Mouse (Mus musculus) limb, embryonic 13.5 days (tissue): ENCODE results near the gene Ankib1. TPM values are rescaled to one million over a fixed set of nuclear protein-coding genes. Genes with fewer than 3 reads are reported as not detected.

Experiments
- ATAC-seq: fragments of 200-750 bp; cut with Nextera tagmentation; 2 replicates; pipeline ENCODE4 v1.8.0; 2017; ENCODE audit warnings: low read depth, moderate number of reproducible peaks, moderate TSS enrichment; ENCODE audit not compliant: low FRiP score
- H3K27ac ChIP-seq: fragments of 300-500 bp; sonication (generic); 2 replicates; pipeline ENCODE4 v1.5.1; 2015; ENCODE audit warnings: inconsistent platforms, mild to moderate bottlenecking, moderate library complexity
- H3K27me3 ChIP-seq: fragments of 300-500 bp; sonication (generic); 2 replicates; pipeline ENCODE4 v1.6.1; 2015; ENCODE audit warnings: mild to moderate bottlenecking, inconsistent platforms
- H3K36me3 ChIP-seq: fragments of 300-500 bp; sonication (generic); 2 replicates; pipeline ENCODE4 v1.6.1; 2015; ENCODE audit warnings: inconsistent platforms, mild to moderate bottlenecking, moderate library complexity
- H3K4me1 ChIP-seq: fragments of 300-500 bp; sonication (generic); 2 replicates; pipeline ENCODE4 v1.6.1; 2015; ENCODE audit warnings: inconsistent platforms
- H3K4me2 ChIP-seq: fragments of 300-500 bp; sonication (generic); replicated peaks from 2 replicates; pipeline ENCODE4 v1.6.1; 2015; ENCODE audit warnings: inconsistent platforms, mild to moderate bottlenecking, moderate library complexity
- H3K4me3 ChIP-seq: fragments of 300-500 bp; sonication (generic); 2 replicates; pipeline ENCODE4 v1.5.1; 2015; ENCODE audit warnings: moderate library complexity, mild to moderate bottlenecking, inconsistent platforms
- H3K9ac ChIP-seq: fragments of 300-500 bp; sonication (generic); 2 replicates; pipeline ENCODE4 v1.6.1; 2015; ENCODE audit warnings: mild to moderate bottlenecking, inconsistent platforms
- H3K9me3 ChIP-seq: fragments of 300-500 bp; sonication (generic); 2 replicates; pipeline ENCODE4 v1.6.1; 2016; ENCODE audit warnings: inconsistent platforms
- WGBS: fragments of 180-500 bp; shearing (Covaris S2); methylation state at CpG from one replicate; pipeline ENCODE4 v1.1.7; 2015; 5-methylcytosine and 5-hydroxymethylcytosine counted together
- polyA plus RNA-seq: library from polyadenylated mRNA; unstranded; fragments of >200 nt; fragmentation: Nextera tagmentation; extraction: Ambion mirVana; gene quantifications from 2 replicates; pipeline ENCODE4 v1.2.1, GENCODE M21; 2015

The Ankib1 gene
- polyA plus RNA-seq, 1 experiment from 2014 or later, result 11.8 TPM

GRCm38 (mm10) chr5:3715800-3716199, 86.9 kb downstream of the Ankib1 start:
- no peaks in the 10 kb centered on the region for H3K9me3 ChIP-seq
- 91% methylated on average over 5 of the region's 5 CpGs for WGBS
- H3K36me3 ChIP-seq, result peaks cover 34% of the 10 kb centered on the region
- ATAC-seq, result no peak
- H3K4me2 ChIP-seq, result no peak overlapping the region
- H3K9ac ChIP-seq, result no peak overlapping the region
- no peak overlapping the region for H3K27ac ChIP-seq
- no peaks in the 10 kb centered on the region for H3K4me1 ChIP-seq
- no peak overlapping the region for H3K4me3 ChIP-seq
- H3K27me3 ChIP-seq, result no peaks in the 10 kb centered on the region

- Histone ChIP-seq H3K36me3 (peaks cover 54% of the 10 kb centered on the region), H3K4me1 (no peaks in the 10 kb centered on the region), H3K9me3 (no peaks in the 10 kb centered on the region), H3K27ac (no peak overlapping the region), H3K9ac (no peak overlapping the region), H3K4me3 (no peak overlapping the region), H3K4me2 (no peak overlapping the region), H3K27me3 (no peaks in the 10 kb centered on the region)
- ATAC-seq, result no peak
- WGBS, result 93% methylated on average over 4 of the region's 4 CpGs
Measured at GRCm38 (mm10) chr5:3702180-3702579, 100.5 kb downstream of the Ankib1 start.

GRCm38 (mm10) chr5:3700025-3700424, 102.7 kb downstream of the Ankib1 start:
- Histone ChIP-seq H3K27ac (no peak overlapping the region), H3K4me3 (no peak overlapping the region), H3K4me1 (no peaks in the 10 kb centered on the region), H3K9me3 (no peaks in the 10 kb centered on the region), H3K36me3 (peaks cover 70% of the 10 kb centered on the region), H3K27me3 (no peaks in the 10 kb centered on the region), H3K9ac (no peak overlapping the region), H3K4me2 (no peak overlapping the region)
- WGBS, result 91% methylated on average over 5 of the region's 5 CpGs
- ATAC-seq, result no peak

- ATAC-seq, result no peak
- no peak overlapping the region for H3K4me3 ChIP-seq
- no peak overlapping the region for H3K27ac ChIP-seq
- peaks cover 81% of the 10 kb centered on the region for H3K36me3 ChIP-seq
- no peaks in the 10 kb centered on the region for H3K9me3 ChIP-seq
- WGBS, result 88% methylated on average over 3 of the region's 3 CpGs
- no peaks in the 10 kb centered on the region for H3K4me1 ChIP-seq
- no peaks in the 10 kb centered on the region for H3K27me3 ChIP-seq
- H3K4me2 ChIP-seq, result no peak overlapping the region
- no peak overlapping the region for H3K9ac ChIP-seq
Measured at GRCm38 (mm10) chr5:3696031-3696430, 106.7 kb downstream of the Ankib1 start.

GRCm38 (mm10) chr5:3695191-3695590, 107.5 kb downstream of the Ankib1 start:
- H3K4me3 ChIP-seq, result no peak overlapping the region
- no peaks in the 10 kb centered on the region for H3K9me3 ChIP-seq
- H3K27me3 ChIP-seq, result no peaks in the 10 kb centered on the region
- no peaks in the 10 kb centered on the region for H3K4me1 ChIP-seq
- no peak overlapping the region for H3K27ac ChIP-seq
- no peak overlapping the region for H3K9ac ChIP-seq
- H3K36me3 ChIP-seq, result peaks cover 77% of the 10 kb centered on the region
- no peak overlapping the region for H3K4me2 ChIP-seq
- 84% methylated on average over 4 of the region's 4 CpGs for WGBS
- no peak for ATAC-seq

GRCm38 (mm10) chr5:3692956-3693355, 109.8 kb downstream of the Ankib1 start:
- H3K4me3 ChIP-seq, result no peak overlapping the region
- H3K9me3 ChIP-seq, result no peaks in the 10 kb centered on the region
- no peak overlapping the region for H3K4me2 ChIP-seq
- H3K4me1 ChIP-seq, result no peaks in the 10 kb centered on the region
- WGBS, result 95% methylated on average over 9 of the region's 9 CpGs
- no peak overlapping the region for H3K9ac ChIP-seq
- no peak for ATAC-seq
- peaks cover 72% of the 10 kb centered on the region for H3K36me3 ChIP-seq
- H3K27me3 ChIP-seq, result no peaks in the 10 kb centered on the region
- H3K27ac ChIP-seq, result no peak overlapping the region

- H3K4me2 ChIP-seq, result no peak overlapping the region
- H3K27me3 ChIP-seq, result no peaks in the 10 kb centered on the region
- no peak for ATAC-seq
- no peak overlapping the region for H3K4me3 ChIP-seq
- peaks cover 56% of the 10 kb centered on the region for H3K36me3 ChIP-seq
- no peaks in the 10 kb centered on the region; the same call in 1 of the 2 replicates for H3K4me1 ChIP-seq
- no peak overlapping the region for H3K9ac ChIP-seq
- WGBS, result 86% methylated on average over 3 of the region's 3 CpGs
- no peaks in the 10 kb centered on the region for H3K9me3 ChIP-seq
- H3K27ac ChIP-seq, result no peak overlapping the region
Measured at GRCm38 (mm10) chr5:3691283-3691682, 111.4 kb downstream of the Ankib1 start.

GRCm38 (mm10) chr5:3688298-3688697, 114.4 kb downstream of the Ankib1 start:
- Histone ChIP-seq H3K4me3 (no peak overlapping the region), H3K9me3 (no peaks in the 10 kb centered on the region), H3K9ac (no peak overlapping the region), H3K27ac (no peak overlapping the region), H3K4me1 (peaks cover 11% of the 10 kb centered on the region), H3K27me3 (no peaks in the 10 kb centered on the region), H3K36me3 (peaks cover 32% of the 10 kb centered on the region), H3K4me2 (no peak overlapping the region)
- WGBS, result 78% methylated on average over 8 of the region's 8 CpGs
- no peak for ATAC-seq

- Histone ChIP-seq H3K27me3 (no peaks in the 10 kb centered on the region), H3K4me3 (no peak overlapping the region), H3K4me1 (peaks cover 11% of the 10 kb centered on the region; the same call in 1 of the 2 replicates), H3K4me2 (no peak overlapping the region), H3K27ac (no peak overlapping the region), H3K9ac (no peak overlapping the region), H3K9me3 (no peaks in the 10 kb centered on the region), H3K36me3 (no peaks in the 10 kb centered on the region)
- ATAC-seq, result no peak
- WGBS, result 90% methylated on average over 6 of the region's 6 CpGs
Measured at GRCm38 (mm10) chr5:3669938-3670554, 132.7 kb downstream of the Ankib1 start.

GRCm38 (mm10) chr5:3666585-3666984, 136.1 kb downstream of the Ankib1 start:
- H3K4me2 ChIP-seq, result peak overlapping the region; percentile 28
- H3K27me3 ChIP-seq, result no peaks in the 10 kb centered on the region
- WGBS, result 60% methylated on average over 12 of the region's 12 CpGs
- no peak overlapping the region for H3K27ac ChIP-seq
- H3K4me3 ChIP-seq, result no peak overlapping the region
- peaks cover 11% of the 10 kb centered on the region; the same call in 1 of the 2 replicates for H3K4me1 ChIP-seq
- no peak for ATAC-seq
- no peak overlapping the region for H3K9ac ChIP-seq
- no peaks in the 10 kb centered on the region for H3K9me3 ChIP-seq
- H3K36me3 ChIP-seq, result no peaks in the 10 kb centered on the region

- Histone ChIP-seq H3K9me3 (no peaks in the 10 kb centered on the region), H3K4me3 (no peak overlapping the region), H3K27ac (no peak overlapping the region), H3K4me1 (peaks cover 11% of the 10 kb centered on the region; the same call in 1 of the 2 replicates), H3K4me2 (no peak overlapping the region), H3K9ac (no peak overlapping the region), H3K36me3 (no peaks in the 10 kb centered on the region), H3K27me3 (no peaks in the 10 kb centered on the region)
- ATAC-seq, result no peak
- 89% methylated on average over 2 of the region's 2 CpGs for WGBS
Measured at GRCm38 (mm10) chr5:3665225-3665624, 137.5 kb downstream of the Ankib1 start.

- Histone ChIP-seq H3K4me2 (no peak within 1 kb of the TSS), H3K4me1 (no peaks in the 10 kb centered on the region), H3K9me3 (peaks cover 3% of the 10 kb centered on the region), H3K36me3 (no peaks in the 10 kb centered on the region), H3K4me3 (no peak within 1 kb of the TSS), H3K27ac (no peak within 1 kb of the TSS), H3K9ac (no peak within 1 kb of the TSS), H3K27me3 (no peaks in the 10 kb centered on the region)
- WGBS, result 67% methylated on average over 5 of the region's 5 CpGs
- no peak for ATAC-seq
Measured at GRCm38 (mm10) chr5:3657085-3657484, 145.6 kb downstream of the Ankib1 start, which contains the start of gene Gatad1. Gene Gatad1 (minus strand): TSS chr5:3657185.

- peaks cover 1% of the 10 kb centered on the region for H3K9me3 ChIP-seq
- no peak overlapping the region for H3K27ac ChIP-seq
- no peak overlapping the region for H3K9ac ChIP-seq
- no peak overlapping the region for H3K4me3 ChIP-seq
- H3K36me3 ChIP-seq, result no peaks in the 10 kb centered on the region
- H3K4me2 ChIP-seq, result no peak overlapping the region
- no peak for ATAC-seq
- H3K27me3 ChIP-seq, result no peaks in the 10 kb centered on the region
- H3K4me1 ChIP-seq, result no peaks in the 10 kb centered on the region
- WGBS, result 89% methylated on average over 4 of the region's 4 CpGs
Measured at GRCm38 (mm10) chr5:3653801-3654200, 148.9 kb downstream of the Ankib1 start.
